Mouse (Mus musculus) heart, postnatal 0 days (tissue): Measurements from ENCODE around the gene Amd1. TPM values are rescaled to one million over a fixed set of nuclear protein-coding genes. Genes with fewer than 3 reads are reported as not detected.

Source experiments
- ATAC-seq: fragments of 200-750 bp; cut with Nextera tagmentation; 2 replicates; pipeline ENCODE4 v1.8.0; 2017; ENCODE audit warnings: low read depth, moderate number of reproducible peaks, moderate library complexity; ENCODE audit not compliant: insufficient read depth
- DNase-seq: peaks from one replicate; pipeline ENCODE4 v3.0.0-alpha.2; 2016; ENCODE audit warnings: low spot score
- H3K27ac ChIP-seq: fragments of 300-500 bp; sonication (generic); 2 replicates; pipeline ENCODE4 v1.5.1; 2014; ENCODE audit warnings: low read depth, mild to moderate bottlenecking
- H3K27me3 ChIP-seq: fragments of 300-500 bp; sonication (generic); 2 replicates; pipeline ENCODE4 v1.6.1; 2014; ENCODE audit warnings: low read length, mixed read lengths; ENCODE audit not compliant: control insufficient read depth, insufficient read depth
- H3K36me3 ChIP-seq: fragments of 300-500 bp; sonication (generic); replicated peaks from 2 replicates; pipeline ENCODE4 v1.6.1; 2014; ENCODE audit warnings: low read length, mixed read lengths; ENCODE audit not compliant: control insufficient read depth, insufficient read depth
- H3K4me1 ChIP-seq: fragments of 300-500 bp; sonication (generic); 2 replicates; pipeline ENCODE4 v1.6.1; 2014; ENCODE audit warnings: antibody characterized with exemption; ENCODE audit not compliant: control insufficient read depth, insufficient read depth
- H3K4me2 ChIP-seq: fragments of 300-500 bp; sonication (generic); 2 replicates; pipeline ENCODE4 v1.6.1; 2014; ENCODE audit warnings: low read depth, mild to moderate bottlenecking, low read length, moderate library complexity
- H3K4me3 ChIP-seq: fragments of 300-500 bp; sonication (generic); 2 replicates; pipeline ENCODE4 v1.5.1; 2014; ENCODE audit warnings: low read depth, low read length
- H3K9ac ChIP-seq: fragments of 300-500 bp; sonication (generic); replicated peaks from 2 replicates; pipeline ENCODE4 v1.6.1; 2014; ENCODE audit warnings: low read depth, low read length, mixed read lengths
- H3K9me3 ChIP-seq: fragments of 300-500 bp; sonication (generic); replicated peaks from 2 replicates; pipeline ENCODE4 v1.6.1; 2016; ENCODE audit warnings: low read length; ENCODE audit not compliant: control insufficient read depth
- CTCF ChIP-seq: IDR thresholded peaks from 2 replicates; pipeline ENCODE4 v1.5.1; 2016; ENCODE audit warnings: antibody characterized with exemption, control low read depth, low read depth
- EP300 ChIP-seq: IDR thresholded peaks from 2 replicates; pipeline ENCODE4 v1.6.1; 2016; ENCODE audit warnings: antibody characterized with exemption, low read depth
- WGBS: fragments of 180-500 bp; shearing (Covaris S2); extraction: QIAGEN DNeasy Blood & Tissue Kit; methylation state at CpG from one replicate; pipeline ENCODE4 v1.1.7; 2014; 5-methylcytosine and 5-hydroxymethylcytosine counted together
- polyA plus RNA-seq: library from polyadenylated mRNA; unstranded; fragments of >200 nt; fragmentation: Nextera tagmentation; extraction: Ambion mirVana; gene quantifications from 2 replicates; pipeline ENCODE4 v1.2.1, GENCODE M21; 2015
- total RNA-seq: library from RNA; depleted of rRNA; stranded (reverse); fragments of >200 nt; gene quantifications from 2 replicates; pipeline ENCODE4 v1.2.3, GENCODE M21; 2014; ENCODE audit warnings: low replicate concordance; rRNA removed

The Amd1 gene
- total and polyA plus RNA-seq, 2 experiments from 2014 or later = 25.8 to 48.5 TPM

- peaks cover 9% of the 10 kb centered on the region; the same call in 1 of the 2 replicates for H3K4me1 ChIP-seq
- WGBS = 34% methylated on average over 11 of the region's 11 CpGs
- peak overlapping the region; percentile 65 for H3K9ac ChIP-seq
- DNase-seq = no peak
- H3K9me3 ChIP-seq = no peaks in the 10 kb centered on the region
- peaks cover 60% of the 10 kb centered on the region for H3K36me3 ChIP-seq
- H3K4me2 ChIP-seq = peak overlapping the region; percentile 91
- peak; percentile 21; the same call in 1 of the 2 replicates for ATAC-seq
- H3K4me3 ChIP-seq = peak overlapping the region; percentile 78
- no peaks in the 10 kb centered on the region for H3K27me3 ChIP-seq
- peak overlapping the region; percentile 60 for H3K27ac ChIP-seq
- TF ChIP-seq CTCF = no peak
- no peak for TF ChIP-seq EP300
These were observed 54.7 kb downstream of the Amd1 start for GRCm38 (mm10) chr10:40247166-40247716.

DNA sequence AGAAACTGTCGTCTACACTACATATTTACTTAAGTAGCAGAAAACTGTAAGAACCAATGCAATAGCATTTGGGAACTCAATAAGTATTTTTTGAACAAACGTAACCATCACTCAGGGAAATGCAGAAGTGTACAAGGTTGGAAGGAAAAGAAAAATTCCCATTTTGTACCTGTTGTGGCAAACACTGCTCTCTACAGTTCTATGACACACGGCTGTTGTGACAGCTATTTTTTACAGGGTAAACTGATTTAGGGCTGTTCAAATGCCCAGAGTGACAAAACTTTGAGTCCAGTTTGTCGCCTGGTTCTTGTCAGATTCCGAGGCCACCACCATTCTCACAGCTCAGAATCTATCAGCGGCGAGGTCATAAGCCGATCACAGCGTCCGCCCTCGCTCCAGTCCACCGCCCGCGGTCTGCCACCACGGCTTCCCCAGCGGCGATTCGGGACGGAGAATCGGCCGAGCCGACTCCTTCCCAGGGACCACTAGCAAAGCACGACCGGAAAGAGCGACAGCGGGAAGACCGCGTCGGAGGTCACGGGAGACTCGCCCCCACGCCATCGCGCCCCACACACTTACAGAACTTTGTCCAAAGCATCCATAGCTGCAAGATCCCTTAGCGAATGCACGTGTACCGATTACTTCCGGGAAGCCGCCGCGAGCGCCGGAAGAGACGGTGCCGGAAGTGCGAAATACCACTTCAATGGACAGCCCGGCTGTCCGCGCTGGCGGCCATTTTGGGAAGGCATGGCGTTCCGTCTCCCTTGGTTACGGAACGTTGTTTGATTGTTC, 55.4 kb downstream of the Amd1 start, which contains the start of gene Rpf2:
TSS of gene Rpf2 (minus strand) at position 663 of the 792 bp plus-strand sequence.
- peak within 1 kb of the TSS; percentile 78 for H3K4me3 ChIP-seq
- H3K9ac ChIP-seq = peak within 1 kb of the TSS; percentile 65
- H3K4me1 ChIP-seq = peaks cover 9% of the 10 kb centered on the region; the same call in 1 of the 2 replicates
- no peaks in the 10 kb centered on the region for H3K27me3 ChIP-seq
- TF ChIP-seq EP300 (0 out of 2 replicates have a peak, but pooled peaks have one; percentile 24), CTCF (no peak)
- ATAC-seq = peak; percentile 95
- no peaks in the 10 kb centered on the region for H3K9me3 ChIP-seq
- peak within 1 kb of the TSS; percentile 60 for H3K27ac ChIP-seq
- peak; percentile 87 for DNase-seq
- H3K4me2 ChIP-seq = peak within 1 kb of the TSS; percentile 91
- H3K36me3 ChIP-seq = peaks cover 57% of the 10 kb centered on the region
- WGBS = under 1% methylated on average over 54 of the region's 54 CpGs

DNA sequence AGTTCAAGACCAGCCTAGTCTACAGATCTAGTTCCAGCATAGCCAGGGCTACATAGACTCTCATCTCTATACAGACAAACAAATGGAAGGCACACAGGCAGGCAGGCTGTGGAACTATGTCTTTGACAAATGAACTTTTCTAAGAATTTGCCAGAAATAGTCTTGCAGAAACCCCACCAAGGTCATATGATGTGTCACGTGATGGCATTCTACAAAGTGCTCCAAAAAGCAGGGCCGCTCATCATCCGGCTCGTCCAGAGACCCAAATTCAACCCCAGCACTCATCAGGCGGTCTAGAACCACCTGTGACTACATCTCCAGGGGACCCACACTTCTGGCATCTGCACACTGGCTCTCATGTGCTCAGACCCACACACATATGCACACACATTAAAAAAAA, 64.2 kb downstream of the Amd1 start:
- H3K4me1 ChIP-seq = no peaks in the 10 kb centered on the region
- no peak for DNase-seq
- no peaks in the 10 kb centered on the region for H3K27me3 ChIP-seq
- WGBS = 92% methylated on average over 5 of the region's 5 CpGs
- ATAC-seq = no peak
- no peak overlapping the region for H3K4me3 ChIP-seq
- peaks cover 59% of the 10 kb centered on the region for H3K36me3 ChIP-seq
- H3K9ac ChIP-seq = no peak overlapping the region
- TF ChIP-seq EP300 (no peak), CTCF (no peak)
- H3K27ac ChIP-seq = no peak overlapping the region
- H3K4me2 ChIP-seq = no peak overlapping the region
- no peaks in the 10 kb centered on the region for H3K9me3 ChIP-seq

Other genes starting within 250 kb of the Amd1 start
- gene Slc16a10, start 159.9 kb downstream of the Amd1 start, total RNA-seq = 14.2 and 15.6 TPM in 2 replicates
- gene Slc16a10, start 159.9 kb downstream of the Amd1 start, polyA plus RNA-seq = 11.6 and 12.4 TPM in 2 replicates
- gene Rpf2, start 55.1 kb downstream of the Amd1 start, total RNA-seq = 10.0 and 12.8 TPM in 2 replicates
- gene Rpf2, start 55.1 kb downstream of the Amd1 start, polyA plus RNA-seq = 30.0 and 30.8 TPM in 2 replicates
- gene Gtf3c6, start 44.1 kb downstream of the Amd1 start, total RNA-seq = 25.7 and 55.0 TPM in 2 replicates
- 66.1 and 71.3 TPM in 2 replicates for gene Gtf3c6, start 44.1 kb downstream of the Amd1 start, polyA plus RNA-seq
- gene Cdk19, start 37.4 kb upstream of the Amd1 start, total RNA-seq = 7.3 and 11.6 TPM in 2 replicates
- 3.1 and 3.7 TPM in 2 replicates for gene Cdk19, start 37.4 kb upstream of the Amd1 start, polyA plus RNA-seq